Mouse (Mus musculus): Measurements from ENCODE around the gene Ercc5.

Gene Ercc5

DNA sequence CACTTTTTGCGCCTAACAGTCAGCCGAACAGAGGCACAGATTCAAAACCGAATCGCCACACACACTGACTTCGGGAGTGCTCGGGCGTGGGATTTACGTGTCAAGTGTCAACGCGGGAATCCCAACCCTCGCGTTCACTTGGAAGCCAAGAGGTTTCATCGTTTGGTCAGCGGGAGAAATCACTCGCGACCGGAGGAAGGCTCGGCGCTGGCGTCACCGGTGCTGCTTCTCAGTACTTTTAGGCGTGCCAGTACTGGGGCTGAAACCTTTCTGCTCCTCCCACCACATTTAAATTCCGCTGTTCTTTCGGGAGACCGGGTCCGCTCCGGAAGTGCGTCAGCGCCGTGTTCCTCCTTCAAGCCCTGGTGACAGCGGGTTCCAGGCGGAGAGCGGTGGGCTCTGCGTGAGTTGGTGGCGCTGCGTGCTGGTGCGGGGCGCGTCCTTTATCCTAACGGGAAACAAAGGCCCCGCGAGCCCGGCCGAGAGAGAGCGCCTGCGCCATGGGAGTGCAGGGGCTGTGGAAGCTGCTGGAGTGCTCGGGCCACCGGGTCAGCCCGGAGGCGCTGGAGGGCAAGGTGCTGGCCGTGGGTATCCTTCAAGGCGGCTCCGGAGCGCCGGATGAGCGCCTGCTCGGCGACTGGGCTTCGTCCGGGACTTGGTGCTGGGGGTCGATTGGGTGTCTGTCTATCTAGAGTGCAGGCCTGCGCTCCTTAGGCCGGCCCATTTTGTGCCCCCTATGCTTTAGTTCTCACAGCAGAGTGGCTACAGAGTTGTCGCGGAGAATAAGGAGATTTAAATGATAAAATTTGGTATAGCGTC lies at the start of gene Ercc5:
Gene Ercc5, plus strand, starts transcription at position 182 of the 819 bp plus-strand sequence.
- DNase-seq (ENCODE audit: low spot score), result peak; percentile 86

DNA sequence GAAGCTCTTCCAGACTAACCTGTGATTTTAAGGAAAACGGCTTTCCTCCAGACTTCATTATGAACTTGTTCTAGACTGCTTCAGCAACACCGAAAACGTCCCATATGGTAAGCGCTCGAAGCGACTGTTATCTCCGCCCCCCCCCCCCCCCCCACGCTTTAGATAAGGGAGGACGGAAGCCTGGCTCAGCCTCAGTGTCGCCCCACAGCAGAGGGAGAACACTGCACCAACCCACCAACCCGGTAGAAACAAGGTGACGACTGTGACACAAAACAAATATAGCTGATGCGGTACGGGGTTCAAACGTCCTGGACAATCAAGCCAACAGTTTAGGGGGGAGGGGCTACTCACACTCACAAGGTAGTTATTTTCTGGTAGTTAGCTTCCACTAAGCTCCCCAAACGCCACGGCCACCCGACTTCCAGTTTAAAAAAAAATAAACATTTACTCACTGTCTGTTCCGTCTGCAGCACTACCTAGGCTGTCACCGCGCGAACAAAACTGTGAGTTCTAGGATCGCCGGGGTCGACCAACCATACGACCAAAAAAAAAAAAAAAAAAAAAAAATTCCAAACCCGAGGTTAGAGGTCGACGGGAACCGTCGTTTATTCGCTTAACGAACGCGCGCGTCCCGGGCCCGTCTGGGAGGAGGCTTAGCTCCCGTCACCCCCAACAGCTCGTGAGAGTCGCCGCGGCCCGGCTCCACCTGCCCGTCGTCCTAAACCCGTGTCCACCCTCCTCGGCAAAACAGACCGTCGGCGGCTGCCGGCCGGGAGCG lies 45.9 kb upstream of the Ercc5 start:
- DNase-seq (ENCODE audit: low spot score), result peak; percentile 15

DNA sequence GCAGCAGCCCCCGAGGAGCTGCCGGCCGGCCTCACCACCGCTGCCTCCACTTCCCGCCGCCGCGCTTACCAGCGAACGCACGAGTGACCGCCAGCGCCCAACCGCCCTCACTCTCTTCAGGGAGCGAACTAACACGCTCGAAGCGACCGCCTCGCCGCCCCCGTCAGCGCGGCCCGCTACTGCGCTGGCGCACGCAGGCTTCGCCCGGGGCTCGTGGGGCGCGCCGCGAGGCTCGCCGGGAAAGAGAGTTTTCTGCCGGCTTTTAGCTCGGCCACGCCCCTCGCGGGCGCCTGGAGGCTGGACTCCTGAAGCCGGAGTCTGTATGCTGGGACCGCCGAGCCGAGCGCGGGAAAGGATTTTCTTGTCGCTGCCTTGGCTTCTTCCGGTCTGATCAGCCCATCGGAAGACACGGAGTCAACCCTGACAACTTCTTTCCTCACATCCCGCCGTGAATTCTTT lies 45.3 kb upstream of the Ercc5 start, which contains the start of gene Tex30:
Gene Tex30, minus strand, starts transcription at position 183 of the 459 bp plus-strand sequence.
- DNase-seq (ENCODE audit: low spot score), result peak; percentile 92

DNA sequence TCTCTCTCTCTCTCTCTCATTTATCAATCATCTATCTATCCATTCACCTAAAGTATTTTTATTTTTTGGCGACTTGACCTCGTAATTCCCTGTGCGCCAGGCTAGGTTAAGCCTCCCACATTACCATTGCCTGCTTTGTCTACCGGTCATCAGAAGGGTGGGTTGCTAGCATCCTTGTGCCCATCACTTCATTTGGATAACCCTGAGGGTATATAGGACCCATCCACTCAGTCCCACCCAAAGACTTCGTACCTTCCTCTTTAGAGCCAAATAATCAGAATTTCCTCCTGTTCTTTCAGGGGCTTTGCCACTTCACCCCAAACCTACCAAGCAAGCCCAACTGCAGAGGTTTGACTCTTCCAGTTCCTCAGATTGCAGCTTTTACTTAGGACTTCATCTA lies 44.6 kb upstream of the Ercc5 start:
- DNase-seq (ENCODE audit: low spot score), result no peak

DNA sequence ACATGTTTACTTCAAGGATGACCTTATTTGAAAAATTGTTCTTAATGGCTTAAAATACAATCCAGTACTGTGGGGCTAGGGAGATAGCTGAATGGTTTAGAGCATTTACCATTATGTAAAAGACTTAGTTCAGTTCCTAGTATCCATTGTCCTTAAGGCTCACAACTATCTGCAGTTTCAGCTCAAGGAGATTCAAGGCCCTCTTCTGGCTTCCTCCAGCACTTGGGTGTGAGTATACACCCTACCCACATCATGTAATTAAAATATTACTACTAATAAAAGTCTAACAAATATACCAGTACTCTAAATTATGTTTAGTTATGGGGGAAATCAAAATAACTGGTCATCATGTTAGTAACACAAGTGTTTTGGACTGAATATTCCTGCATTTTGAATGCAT lies 30.0 kb upstream of the Ercc5 start:
- no peak for DNase-seq (ENCODE audit: low spot score)

DNA sequence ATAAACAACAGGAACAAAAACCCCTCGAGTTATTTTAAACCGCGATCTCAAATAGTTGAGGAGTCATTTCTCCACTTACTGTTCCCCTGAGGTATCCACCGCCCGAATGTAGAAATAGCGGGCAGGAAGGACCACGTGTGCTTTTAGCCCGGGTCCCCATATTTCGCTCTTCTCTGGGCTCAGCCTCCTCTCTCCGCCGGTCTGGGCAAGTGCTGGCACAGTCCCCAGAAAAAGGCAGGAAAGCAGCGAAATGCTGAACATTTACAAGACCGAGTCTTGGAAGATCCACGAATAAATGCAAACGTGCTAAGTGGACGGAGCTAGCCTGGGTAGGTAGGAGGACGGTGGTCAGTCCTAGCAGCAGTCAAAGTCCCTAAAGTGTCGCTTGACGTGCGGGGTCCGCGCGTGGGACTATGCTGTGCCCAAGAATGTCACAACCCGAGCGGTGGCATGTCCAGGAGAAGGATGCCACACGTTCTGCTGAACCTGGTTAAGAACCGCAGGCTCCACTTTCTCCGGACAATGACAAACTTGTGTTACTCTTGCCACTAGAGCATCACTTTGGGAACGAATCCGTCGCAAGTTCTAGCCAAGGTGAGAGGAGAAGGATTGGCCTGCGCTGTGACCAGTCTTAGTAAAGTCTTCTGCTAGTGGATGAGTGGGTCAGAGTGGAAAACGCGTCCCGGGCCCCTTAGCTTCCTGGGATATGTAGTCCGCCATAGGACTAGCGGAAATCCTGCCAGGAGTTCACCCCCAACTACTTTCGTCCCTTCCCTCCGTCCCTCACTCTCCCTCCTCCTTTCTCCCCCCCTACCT lies 29.1 kb upstream of the Ercc5 start, which contains the start of the genes Kdelc1 and Bivm:
Gene Kdelc1, minus strand, starts transcription at position 570 of the 816 bp plus-strand sequence.
Gene Bivm, plus strand, starts transcription at position 719 of the 816 bp plus-strand sequence.
- peak; percentile 95 for DNase-seq (ENCODE audit: low spot score)

DNA sequence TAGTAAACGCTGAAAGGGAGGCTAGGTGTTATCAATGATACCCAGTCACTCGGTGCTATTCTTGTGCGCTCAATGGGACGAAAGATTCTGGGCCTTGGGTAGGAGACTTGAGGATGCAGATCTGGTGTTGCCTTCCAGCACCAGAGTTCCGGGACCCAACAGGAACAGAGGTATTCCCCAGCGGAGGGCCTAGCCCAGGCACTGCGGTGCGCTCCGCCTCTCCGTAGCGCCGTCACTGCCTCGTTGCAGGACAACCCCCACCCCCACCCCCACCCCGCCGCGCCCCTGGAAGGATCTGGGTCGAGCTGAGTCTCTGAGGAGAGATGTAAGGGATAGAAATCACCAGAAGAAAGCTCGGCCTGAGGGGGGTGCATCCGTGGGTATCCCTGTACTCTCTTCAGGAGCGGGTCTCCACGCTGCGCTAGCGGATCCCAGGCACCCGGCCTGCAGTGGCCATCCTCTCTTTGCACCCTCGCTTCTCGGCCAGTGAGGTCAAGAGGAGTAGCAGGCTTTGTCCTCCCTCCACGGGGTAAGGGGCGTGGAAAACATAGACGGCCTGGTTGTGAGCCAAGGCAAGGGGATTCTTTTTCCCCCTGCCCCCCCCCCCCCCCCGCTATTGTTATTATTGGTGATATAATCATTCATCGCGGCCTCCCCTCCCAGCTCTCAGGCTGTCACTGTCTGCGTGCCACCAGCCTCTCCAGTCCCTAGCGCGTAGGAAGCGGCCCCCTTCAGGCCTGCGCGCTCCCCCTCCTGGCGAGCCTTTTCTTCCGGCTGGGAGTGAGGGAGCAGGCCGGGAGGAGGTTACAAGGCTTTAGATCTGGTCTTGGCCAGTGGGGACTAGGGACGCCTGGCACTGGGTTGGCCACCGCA lies 28.1 kb upstream of the Ercc5 start:
- peak; percentile 80 for DNase-seq (ENCODE audit: low spot score)

DNA sequence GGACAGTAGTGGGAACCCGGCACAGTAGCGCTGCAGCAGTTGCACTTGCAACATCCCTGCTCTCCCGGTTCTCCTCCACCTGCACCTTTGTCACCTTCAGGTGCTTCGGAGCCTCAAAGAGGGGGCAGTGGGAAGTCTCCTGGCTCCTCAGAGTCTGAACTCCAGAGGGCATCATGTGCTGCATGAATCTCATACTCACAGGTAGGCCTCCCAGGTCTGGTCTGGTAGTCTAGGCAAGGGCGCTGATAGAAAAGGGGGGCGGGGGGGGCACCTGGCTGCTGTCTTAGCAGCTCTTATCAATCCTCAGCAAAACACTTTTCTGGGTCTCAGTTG lies 27.5 kb upstream of the Ercc5 start:
- no peak for DNase-seq (ENCODE audit: low spot score)

DNA sequence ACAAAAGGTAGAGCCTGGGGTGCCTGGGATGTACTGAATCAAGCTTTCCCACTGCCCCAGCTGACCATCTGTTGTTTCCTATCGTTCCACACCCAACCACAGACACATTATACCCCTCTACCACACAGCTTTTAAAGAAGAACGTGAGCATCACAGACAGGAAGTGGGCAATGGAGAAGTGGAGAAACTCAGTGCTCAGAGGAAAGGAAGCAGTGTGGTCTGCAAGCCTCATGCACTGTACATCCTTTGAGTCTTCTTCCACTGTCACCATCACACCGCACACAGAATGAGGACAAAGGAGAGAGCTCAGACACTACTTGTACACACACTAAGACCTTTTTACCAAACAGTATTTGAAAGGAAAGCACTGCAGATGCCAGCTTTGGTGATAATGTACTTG lies 25.3 kb upstream of the Ercc5 start:
- no peak for DNase-seq (ENCODE audit: low spot score)

DNA sequence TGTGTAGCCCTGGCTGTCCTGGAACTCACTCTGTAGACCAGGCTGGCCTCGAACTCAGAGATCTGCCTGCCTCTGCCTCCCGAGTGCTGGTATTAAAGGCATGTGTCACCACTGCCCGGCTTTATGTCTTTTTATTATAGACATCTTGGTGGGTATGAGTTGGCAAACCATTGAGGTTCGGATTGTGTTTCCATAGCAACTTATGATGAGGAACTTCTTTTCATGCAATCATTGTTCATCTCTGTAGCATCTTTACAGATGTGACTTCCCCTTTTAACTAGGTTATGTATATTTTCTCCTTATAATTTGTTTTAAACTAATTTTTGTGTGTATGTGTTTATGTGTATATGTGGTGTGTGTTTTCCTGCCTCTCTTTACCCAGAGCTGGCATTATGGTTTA lies 22.0 kb upstream of the Ercc5 start:
- DNase-seq (ENCODE audit: low spot score), result no peak

DNA sequence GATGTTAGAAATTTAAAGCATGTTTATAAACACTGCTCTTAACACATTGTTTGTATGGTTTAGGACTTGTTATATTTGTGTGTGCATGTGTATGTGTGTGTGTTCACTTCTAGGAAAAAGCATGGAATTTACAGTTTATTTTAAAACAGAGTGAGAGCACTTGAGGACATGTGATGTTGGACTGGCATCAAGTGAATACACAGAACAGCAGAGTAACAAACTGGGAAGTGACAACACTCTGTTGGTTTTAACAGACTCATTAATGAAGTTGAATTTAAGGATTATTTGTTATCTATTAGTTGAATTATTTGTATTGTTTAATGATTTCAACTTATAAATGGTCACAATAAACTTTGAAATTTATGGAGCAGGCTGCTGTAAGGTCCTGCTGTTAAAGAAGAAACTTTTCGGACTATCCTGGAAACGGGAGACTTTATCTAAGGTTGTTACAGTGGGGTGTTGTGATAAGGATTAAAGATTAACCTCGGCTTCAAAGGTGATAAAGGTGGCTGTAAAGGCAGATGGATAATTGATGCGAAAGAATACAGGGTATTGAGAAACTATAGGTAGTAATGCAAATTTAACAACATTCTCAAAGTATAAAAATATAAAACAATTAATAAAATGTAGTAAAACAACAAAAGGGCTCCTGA lies 17.5 kb upstream of the Ercc5 start:
- no peak for DNase-seq (ENCODE audit: low spot score)

DNA sequence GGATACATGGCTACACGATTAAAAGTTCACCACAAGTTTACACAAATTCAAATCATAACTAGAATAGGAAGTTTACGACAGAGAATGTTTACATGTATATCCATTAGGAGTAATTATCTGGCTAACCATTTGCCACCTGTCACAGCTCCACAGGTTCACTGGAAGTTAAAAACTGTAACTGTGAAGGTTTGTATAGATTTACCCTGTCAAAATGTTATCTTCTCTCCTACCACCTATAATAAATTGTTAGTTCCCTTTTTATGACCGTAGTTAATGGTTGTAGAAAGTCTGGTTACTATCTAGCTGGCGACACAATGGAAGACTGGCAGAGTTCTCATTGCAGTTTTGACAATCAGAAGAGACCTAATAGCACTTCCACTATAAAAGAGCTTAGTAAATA lies 7.3 kb upstream of the Ercc5 start:
- DNase-seq (ENCODE audit: low spot score), result no peak

DNA sequence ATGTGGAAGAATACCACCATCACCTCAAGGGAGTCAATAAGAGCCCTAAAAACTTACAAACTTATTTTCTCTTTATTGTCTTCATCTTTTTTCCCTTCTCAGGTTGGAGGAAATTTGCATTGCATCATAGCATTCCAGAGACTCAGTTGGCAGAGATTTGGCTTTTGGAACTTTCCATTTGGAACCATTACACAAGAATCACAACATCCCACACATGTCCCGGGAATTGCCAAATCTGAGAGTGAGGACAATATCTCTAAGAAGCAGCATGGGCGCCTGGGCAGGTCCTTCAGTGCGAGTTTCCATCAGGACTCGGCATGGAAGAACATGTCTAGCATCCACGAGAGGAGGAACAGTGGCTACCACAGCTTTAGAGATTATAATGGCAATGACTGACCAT lies 4.8 kb upstream of the Ercc5 start:
- no peak for DNase-seq (ENCODE audit: low spot score)

DNA sequence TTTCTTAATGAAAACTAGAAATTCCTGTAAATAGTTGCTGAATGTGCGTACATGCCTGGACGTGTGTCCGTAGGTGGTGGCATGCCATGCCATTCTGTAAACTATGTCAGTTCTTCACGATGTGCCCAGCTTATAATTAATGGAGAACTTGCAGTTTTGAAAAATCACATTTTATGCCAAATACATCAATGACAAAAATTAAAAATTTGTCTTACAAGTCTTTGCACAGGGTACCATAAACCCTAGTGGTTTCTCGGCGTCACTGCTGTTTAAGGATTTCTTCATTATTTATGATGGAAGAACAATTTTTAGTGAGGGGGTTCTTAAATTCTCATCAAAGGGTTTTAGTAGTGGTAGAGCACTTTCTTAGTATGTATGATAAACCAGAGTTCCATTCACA lies 1.2 kb downstream of the Ercc5 start:
- no peak for DNase-seq (ENCODE audit: low spot score)

DNA sequence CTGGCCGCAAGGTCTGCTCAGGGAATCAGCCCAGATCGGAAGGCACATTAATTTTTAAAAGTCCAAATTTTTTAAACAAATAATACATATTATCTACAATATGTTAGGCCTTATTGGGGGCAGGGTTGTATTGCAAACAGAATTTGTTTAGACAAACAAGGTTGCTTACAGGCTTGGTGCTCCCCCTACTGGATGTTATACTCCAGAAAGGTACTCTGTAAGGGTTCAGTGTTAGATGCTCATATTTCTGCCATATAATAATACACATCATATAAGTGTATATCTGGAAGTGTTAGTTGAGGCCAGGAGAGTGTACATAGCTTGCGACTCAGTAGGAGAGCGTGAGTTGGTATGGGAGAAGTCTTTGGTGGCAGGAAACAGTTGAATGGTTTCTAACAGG lies 7.7 kb downstream of the Ercc5 start:
- DNase-seq (ENCODE audit: low spot score), result no peak

DNA sequence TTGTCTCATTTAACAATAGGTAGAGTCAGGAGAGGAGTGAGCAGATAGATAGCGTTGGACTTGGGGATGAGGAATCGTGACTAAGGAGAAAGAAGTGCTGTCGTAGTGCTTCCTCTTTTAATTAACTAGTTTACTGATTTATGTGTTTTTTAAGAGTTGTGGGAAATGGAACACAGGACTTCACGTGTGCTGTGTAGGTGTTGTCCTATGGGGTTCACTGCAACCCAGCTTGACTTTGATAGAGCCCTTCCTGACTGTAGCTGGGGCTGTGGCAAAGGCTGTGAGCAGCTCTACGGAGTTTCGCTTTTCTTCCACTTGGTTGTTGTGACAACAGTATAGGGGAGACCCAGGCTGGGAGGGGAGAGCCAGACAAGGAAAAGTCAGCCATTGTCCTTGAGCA lies 10.8 kb downstream of the Ercc5 start:
- DNase-seq (ENCODE audit: low spot score), result no peak

DNA sequence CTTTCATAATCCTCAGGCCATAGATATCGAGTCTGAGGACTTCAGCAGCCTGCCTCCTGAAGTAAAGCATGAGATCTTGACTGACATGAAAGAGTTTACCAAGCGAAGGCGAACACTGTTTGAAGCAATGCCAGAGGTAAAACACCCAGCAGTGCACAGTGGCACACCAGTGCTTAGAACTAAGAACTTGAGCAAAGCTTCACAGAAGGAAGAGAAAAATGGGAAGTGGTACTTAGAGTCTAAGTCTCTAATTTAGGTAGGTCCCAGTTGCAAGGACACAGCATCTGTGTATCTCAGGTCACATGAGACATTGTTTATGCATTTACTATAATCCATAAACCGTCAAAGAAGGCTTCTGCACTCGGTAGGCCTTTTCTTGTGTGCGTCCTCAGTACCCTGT lies 14.3 kb downstream of the Ercc5 start:
- DNase-seq (ENCODE audit: low spot score), result no peak

DNA sequence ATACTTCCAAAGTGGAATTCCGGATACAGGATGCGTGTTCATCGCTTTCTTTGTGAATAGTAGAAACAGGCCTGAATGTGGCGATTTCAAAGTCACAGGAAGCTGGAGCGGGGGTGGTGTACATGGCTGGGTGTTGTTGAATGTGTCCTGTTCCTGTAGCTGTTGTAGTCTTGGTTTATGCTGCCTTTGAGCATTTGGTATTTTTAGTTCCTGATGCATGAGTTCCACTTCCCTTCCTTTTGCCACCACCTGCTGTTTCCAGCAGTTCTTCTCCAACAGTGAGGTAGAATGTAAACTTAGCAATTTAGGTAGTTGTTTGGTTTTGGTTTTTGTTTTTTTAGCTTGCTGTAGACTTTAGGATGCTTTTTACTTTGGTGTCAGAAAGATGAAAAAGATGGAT lies 14.8 kb downstream of the Ercc5 start:
- DNase-seq (ENCODE audit: low spot score), result no peak

DNA sequence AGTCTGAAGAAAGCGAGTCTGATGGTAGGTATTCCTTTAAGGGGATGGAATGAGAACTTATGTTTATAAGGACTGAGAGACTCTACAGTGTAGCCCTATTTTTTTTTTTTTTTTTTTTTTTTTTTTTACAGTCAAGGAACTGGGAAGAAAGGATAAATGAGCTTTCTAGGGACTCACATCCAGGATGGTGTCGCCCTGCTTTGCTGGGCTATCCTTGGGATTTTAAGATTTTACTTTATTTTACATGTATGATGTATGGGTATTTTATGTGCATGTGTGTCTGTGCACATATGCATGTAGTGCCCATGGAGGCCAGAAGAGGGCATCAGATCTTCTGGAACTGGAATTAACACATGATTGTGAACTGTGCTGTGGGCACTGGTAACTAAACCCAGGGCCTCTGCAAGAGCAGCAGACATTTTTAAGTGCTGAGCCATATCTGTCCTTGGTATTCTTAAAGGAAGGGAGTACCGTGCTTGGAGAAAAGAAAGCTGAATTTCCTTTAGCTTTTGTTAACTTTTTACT lies 20.4 kb downstream of the Ercc5 start:
- no peak for DNase-seq (ENCODE audit: low spot score)

DNA sequence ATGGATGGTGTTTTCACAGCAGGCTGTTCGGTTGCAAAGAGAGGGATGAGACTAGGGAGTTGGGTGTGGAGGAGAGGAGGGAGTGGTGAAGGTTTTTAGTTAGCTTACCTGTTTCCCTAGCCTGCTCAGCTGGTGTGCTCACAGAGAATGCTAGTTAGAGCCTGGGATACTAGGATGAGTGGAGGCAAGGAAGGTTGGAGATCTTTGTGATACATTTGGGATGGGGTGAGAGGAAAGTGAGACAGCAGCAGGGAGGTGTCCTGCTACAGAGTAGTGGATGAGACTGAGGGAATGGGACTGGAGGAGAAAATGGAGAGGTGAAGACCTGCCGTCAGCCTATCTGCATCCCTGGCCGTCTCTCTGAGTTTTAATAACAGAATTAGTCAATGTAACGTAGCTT lies 25.1 kb downstream of the Ercc5 start:
- no peak for DNase-seq (ENCODE audit: low spot score)

DNA sequence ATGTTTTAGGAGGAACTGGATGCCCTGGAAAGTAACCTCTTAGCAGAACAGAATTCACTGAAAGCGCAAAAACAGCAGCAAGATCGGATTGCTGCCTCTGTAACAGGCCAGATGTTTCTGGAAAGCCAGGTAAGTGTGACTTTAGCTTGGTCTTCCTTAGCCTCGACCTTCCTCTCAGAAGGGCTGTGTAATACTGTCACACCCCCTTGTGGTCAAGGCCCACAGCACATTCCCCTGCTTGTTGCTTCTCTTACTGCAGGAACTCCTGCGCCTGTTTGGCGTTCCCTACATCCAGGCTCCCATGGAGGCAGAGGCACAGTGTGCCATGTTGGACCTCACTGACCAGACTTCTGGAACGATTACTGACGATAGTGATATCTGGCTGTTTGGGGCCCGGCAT lies 26.4 kb downstream of the Ercc5 start:
- DNase-seq (ENCODE audit: low spot score), result no peak

All from layer of hippocampus, adult 11-12 months (tissue).